Mouse (Mus musculus) lung, adult 2 months (tissue): ENCODE measurements at regions not wholly inside any gene's neighbourhood (a gene's known extent, or its start where the extent isn't known, plus 50 kb on each side); places are given as distances from the start of the nearest gene placed in this dataset.

ENCODE experiments used
- DNase-seq: peaks from one replicate; pipeline ENCODE4 v3.0.0; 2022
- H3K4me1 ChIP-seq: fragments of 200-500 bp; 2 replicates; pipeline ENCODE4 v1.6.1; 2011; ENCODE audit warnings: low read length; ENCODE audit not compliant: control insufficient read depth, insufficient read depth
- H3K4me3 ChIP-seq: fragments of 200-500 bp; replicated peaks from 2 replicates; pipeline ENCODE3; 2011; ENCODE audit warnings: low read depth, mild to moderate bottlenecking, control low read depth, low read length; ENCODE audit errors: extremely low read depth
- CTCF ChIP-seq: fragments of 200-500 bp; IDR thresholded peaks from 2 replicates; pipeline ENCODE4 v1.5.1; 2011; ENCODE audit warnings: mild to moderate bottlenecking, low read length, control low read depth; ENCODE audit not compliant: insufficient read depth
- POLR2A ChIP-seq: fragments of 200-500 bp; IDR thresholded peaks from 2 replicates; pipeline ENCODE4 v1.6.1; 2011; ENCODE audit warnings: low read depth, mild to moderate bottlenecking, control low read depth, low read length, borderline replicate concordance; ENCODE audit errors: extremely low read depth
- WGBS: fragments of 180-500 bp; shearing (Covaris S2); methylation state at CpG from one replicate; pipeline ENCODE4 v1.1.7; 2018; 5-methylcytosine and 5-hydroxymethylcytosine counted together

GRCm38 (mm10) chr7:37395881-37396513 is 377.4 kb downstream of the Zfp536 start:
- 72% methylated on average over 13 of the region's 13 CpGs for WGBS
- H3K4me1 ChIP-seq, result no peaks in the 10 kb centered on the region
- no peak for DNase-seq
- H3K4me3 ChIP-seq, result no peak overlapping the region
- TF ChIP-seq CTCF, result no peak
- TF ChIP-seq POLR2A, result no peak

- Histone ChIP-seq H3K4me3 (no peak overlapping the region), H3K4me1 (no peaks in the 10 kb centered on the region)
- 89% methylated on average over 2 of the region's 2 CpGs for WGBS
- TF ChIP-seq POLR2A, result no peak
- no peak for DNase-seq
Observed at GRCm38 (mm10) chr7:37403483-37403882, 370.0 kb downstream of the Zfp536 start.

DNA sequence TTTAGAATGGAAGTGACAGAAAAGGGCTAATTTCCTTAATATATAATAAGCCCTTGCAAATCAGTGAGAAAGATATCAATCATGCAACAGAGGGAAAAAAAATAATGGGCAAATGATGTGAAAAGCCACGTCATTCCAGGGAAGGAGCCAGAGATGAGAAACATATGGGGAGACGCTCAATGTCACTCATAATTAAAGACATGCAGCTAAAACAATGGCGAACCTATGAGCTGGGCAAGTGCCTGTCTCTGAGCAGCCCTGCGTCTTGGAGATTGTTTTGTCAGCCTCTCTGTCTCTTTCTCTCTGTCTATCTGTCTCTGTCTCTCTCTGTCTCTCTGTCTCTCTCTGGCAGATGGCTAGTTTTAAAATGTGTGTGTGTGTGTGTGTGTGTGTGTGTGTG is 360.1 kb downstream of the Zfp536 start:
- 41% methylated on average over 4 of the region's 4 CpGs for WGBS
- no peak for DNase-seq
- H3K4me3 ChIP-seq, result no peak overlapping the region
- H3K4me1 ChIP-seq, result no peaks in the 10 kb centered on the region
- TF ChIP-seq POLR2A (no peak), CTCF (no peak)

GRCm38 (mm10) chr7:37421704-37422103 is 351.7 kb downstream of the Zfp536 start:
- WGBS, result 79% methylated on average over 10 of the region's 10 CpGs
- TF ChIP-seq POLR2A (no peak), CTCF (peak; percentile 16; the same call in 1 of the 2 replicates)
- no peaks in the 10 kb centered on the region for H3K4me1 ChIP-seq
- no peak for DNase-seq
- no peak overlapping the region for H3K4me3 ChIP-seq
